Mouse (Mus musculus) liver, adult (tissue): Measurements from ENCODE around the gene Gimap4.
A peak's percentile ranks its signal among the peaks of the same experiment; 100 is the strongest.

Experiments used
- GATA4 ChIP-seq: IDR thresholded peaks from 2 replicates; pipeline ENCODE4 v1.6.1; 2014; ENCODE audit warnings: mild to moderate bottlenecking, low read length; ENCODE audit not compliant: insufficient replicate concordance

Gimap4 gene

GRCm38 (mm10) chr6:48718455-48718854, 34.1 kb downstream of the Gimap4 start, which contains the start of the genes Gm28053 and Gimap7:
Gene Gm28053 (plus strand): TSS chr6:48718607.
Gene Gimap7 (plus strand): TSS chr6:48718621.
- no peak for TF ChIP-seq GATA4

- no peak for TF ChIP-seq GATA4
Measured at GRCm38 (mm10) chr6:48720326-48720725, 36.0 kb downstream of the Gimap4 start.

GRCm38 (mm10) chr6:48723468-48723867, 39.1 kb downstream of the Gimap4 start:
- TF ChIP-seq GATA4 = no peak

GRCm38 (mm10) chr6:48725476-48725875, 41.1 kb downstream of the Gimap4 start:
- no peak for TF ChIP-seq GATA4

GRCm38 (mm10) chr6:48727761-48728160, 43.4 kb downstream of the Gimap4 start:
- TF ChIP-seq GATA4 = no peak

- TF ChIP-seq GATA4 = no peak
Measured at GRCm38 (mm10) chr6:48732864-48733304, 48.5 kb downstream of the Gimap4 start.

- TF ChIP-seq GATA4 = no peak
Measured at GRCm38 (mm10) chr6:48733660-48734059, 49.3 kb downstream of the Gimap4 start.

- no peak for TF ChIP-seq GATA4
Measured at GRCm38 (mm10) chr6:48737053-48737452, 52.7 kb downstream of the Gimap4 start.

GRCm38 (mm10) chr6:48737688-48738087, 53.3 kb downstream of the Gimap4 start:
- no peak for TF ChIP-seq GATA4

- TF ChIP-seq GATA4 = peak; percentile 8; the same call in 1 of the 2 replicates
Measured at GRCm38 (mm10) chr6:48738961-48739779, 54.8 kb downstream of the Gimap4 start, which contains the start of gene Gimap1. Gene Gimap1 (plus strand): TSS chr6:48739054.

- no peak for TF ChIP-seq GATA4
Measured at GRCm38 (mm10) chr6:48739780-48740055, 55.4 kb downstream of the Gimap4 start.

- TF ChIP-seq GATA4 = no peak
Measured at GRCm38 (mm10) chr6:48740501-48741169, 56.3 kb downstream of the Gimap4 start.

- no peak for TF ChIP-seq GATA4
Measured at GRCm38 (mm10) chr6:48741273-48741672, 56.9 kb downstream of the Gimap4 start.
